Mouse (Mus musculus): Measurements from ENCODE around the gene Plxnc1. TPM values are rescaled to one million over a fixed set of nuclear protein-coding genes. Genes with fewer than 3 reads are reported as not detected.

Plxnc1 gene
- total RNA-seq (2021): 1 to 10 TPM; 1.6 to 9.1 TPM
- long read RNA-seq, experiment 1, partial matches to known transcripts: 0 of 1 reads
- long read RNA-seq, experiment 1, other reads (novel, unspliced or antisense): 1 of 1 reads
- long read RNA-seq, experiment 2, partial matches to known transcripts: 0 of 1 reads
- long read RNA-seq, experiment 2, other reads (novel, unspliced or antisense): 1 of 1 reads

DNA sequence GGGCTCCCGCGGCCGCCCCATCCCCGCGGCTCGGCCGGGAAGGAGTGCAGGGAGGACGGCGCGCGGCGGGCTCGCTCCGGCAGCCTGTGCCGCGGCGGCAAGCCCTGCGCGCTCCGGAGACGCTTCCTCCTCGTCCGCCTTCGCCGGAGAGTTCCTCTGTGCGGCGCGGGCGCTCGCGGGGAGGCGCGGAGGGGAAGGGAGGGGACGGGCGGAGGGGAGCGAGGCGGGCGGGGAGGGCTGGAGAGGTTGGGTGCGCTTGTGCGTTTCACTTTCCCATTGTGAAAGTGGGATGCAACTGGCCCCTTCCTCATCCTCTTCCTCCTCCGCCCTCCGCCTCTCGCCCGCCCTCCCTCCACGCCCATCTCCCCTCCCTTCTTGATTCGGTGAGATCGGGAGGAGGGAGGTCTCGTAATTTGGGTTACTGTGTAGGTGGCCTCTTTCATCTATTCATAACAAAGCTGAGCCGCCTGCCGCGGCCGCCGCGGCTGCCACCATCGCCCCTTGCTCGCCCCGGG lies at the start of gene Plxnc1:
Gene Plxnc1 (minus strand): TSS at position 145 of the 515 bp plus-strand sequence.
- DNase-seq (ENCODE audit: low spot score in 2 of 2): peak in 1 of 2 experiments; percentile 58

DNA sequence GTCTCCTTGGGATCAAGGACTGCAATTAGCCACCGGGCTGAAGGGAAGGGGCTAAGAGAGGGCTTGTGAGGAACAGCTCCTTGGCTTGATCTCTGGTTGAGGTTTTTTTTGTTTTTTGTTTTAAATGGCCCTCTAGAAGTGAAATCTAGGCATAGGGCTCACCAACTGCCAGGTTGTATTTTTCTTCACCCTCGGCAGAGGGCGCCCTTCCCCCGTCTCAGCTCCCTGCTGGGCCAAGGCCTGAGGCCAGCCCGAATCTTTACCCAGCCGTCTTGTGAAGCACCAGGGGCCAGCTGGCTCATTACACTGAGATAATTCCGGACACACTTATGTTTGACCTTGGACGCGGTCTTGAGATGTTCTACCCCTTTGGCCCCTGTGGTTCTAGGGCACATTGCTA lies 47.5 kb upstream of the Plxnc1 start:
- DNase-seq (ENCODE audit: low spot score in 2 of 2): peak; percentile 80 to 85

DNA sequence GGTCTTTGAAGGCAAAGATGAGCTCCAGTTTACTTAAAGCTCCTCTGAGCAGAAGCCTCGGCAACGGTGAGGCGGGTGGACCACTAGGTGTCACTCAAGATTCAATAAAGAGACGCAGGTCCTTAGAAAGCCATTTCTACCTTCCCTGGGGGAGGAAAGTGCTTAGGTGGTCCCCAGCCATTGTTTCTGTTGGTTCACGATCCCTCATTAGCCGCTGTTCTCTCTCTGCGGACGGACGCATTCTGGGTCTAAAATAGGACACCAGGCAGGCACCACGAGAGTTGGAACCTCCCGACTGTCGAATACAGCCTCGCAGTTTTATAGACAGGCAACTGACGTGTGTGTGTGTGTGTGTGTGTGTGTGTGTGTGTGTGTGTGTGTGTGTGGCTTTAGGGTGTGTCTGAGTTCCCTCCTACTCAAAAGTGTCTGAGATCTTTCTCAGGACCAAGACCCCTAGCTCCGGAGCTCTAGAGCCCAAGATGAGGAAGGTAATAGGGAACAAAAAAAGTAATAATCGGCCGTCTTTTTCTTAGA lies 47.0 kb upstream of the Plxnc1 start:
- DNase-seq (ENCODE audit: low spot score in 2 of 2): peak; percentile 37 to 46

DNA sequence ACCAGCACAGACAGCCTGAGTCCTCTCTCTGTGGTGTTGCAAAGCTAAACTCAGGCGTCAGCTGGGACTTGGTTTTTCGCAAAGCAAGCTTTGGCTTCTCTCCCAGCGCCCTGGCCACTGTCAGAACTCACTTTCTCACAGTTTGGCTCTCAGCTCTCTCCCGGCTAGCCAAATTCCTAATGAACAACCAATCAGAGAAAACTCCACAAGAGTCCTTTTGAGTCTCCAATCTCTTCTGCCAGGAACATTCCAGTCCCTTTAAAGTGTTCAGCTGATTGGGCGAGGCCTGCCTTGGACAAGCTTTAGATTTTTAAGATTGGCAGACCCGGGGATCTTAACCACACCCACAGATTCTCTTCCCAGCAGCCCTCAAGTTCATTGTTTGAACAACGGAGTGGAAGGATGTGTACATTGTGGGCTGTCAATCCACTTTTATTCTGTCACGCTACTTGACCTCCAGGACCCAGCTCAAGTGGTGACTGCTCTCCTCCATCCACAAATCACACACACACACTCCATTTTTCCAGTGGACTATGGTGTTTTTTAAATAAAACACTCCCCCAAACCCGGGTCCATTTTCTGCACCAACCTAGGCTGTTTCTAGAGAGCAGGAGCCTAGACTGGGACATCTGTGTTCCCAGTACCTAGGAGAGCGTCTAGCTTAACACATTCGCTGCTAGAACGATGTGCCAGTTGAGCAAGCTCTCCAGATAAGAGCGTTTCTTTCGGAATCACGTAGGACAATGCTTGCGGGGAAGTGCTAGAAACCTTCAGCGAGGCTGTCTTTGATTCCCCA lies 46.3 kb upstream of the Plxnc1 start:
- peak in 1 of 2 experiments; percentile 41 for DNase-seq (ENCODE audit: low spot score in 2 of 2)

DNA sequence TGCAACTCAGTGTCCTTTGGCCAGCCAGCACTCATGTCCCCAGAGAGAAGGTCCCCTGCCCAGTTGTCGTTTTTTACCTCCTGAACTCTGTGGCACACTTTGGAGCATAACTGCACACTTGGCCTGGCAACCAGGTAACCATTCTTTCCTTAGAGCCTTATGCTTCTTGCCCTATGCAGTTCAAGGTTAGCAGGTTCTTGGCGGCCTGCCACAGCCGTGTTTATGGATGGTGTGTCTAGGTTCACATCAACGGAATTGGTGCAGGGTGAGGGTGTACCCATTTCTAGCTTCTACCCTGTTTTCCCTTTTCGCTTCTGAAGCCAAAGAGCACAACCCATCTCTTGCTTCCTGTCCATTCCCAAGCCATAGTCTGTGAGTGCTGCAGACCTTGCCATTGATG lies 44.7 kb upstream of the Plxnc1 start:
- DNase-seq (ENCODE audit: low spot score in 2 of 2): no peak

DNA sequence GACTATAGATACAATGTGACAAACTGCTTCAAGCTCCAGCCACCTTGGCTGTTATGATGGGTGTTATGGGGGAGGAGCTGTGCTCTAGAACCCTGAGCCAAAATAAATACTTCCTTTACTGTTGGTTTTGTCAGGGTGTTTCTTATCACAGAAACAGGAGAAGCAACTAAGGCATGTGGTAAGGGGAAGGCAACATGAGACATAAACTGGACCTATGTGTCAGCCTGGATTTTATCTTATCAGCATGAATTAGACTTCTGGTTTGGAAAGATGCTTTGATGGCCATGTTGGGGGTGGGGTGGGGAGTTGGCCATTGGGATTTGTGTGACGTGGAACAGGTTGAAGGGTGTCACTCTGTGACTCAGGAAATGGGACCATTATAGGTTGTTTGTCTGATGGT lies 40.5 kb upstream of the Plxnc1 start:
- DNase-seq (ENCODE audit: low spot score in 2 of 2): no peak

DNA sequence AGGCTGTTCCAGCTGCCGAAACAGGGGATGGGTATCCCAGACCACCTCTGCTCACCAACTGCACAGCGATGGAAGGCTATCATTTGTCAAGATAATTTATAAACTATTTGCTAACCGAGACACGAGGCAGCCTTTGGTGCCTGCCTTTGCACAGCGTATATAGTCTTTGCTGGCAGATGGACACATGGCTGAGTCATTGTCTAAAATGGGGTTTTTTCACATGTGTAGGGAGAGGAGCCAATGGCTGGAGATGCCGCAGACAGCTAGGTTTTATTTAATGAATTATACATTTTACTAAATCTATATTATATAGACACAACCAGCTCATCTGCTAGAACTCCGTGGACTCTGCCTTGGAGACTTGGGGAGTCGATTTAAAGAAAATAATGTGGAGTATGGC lies 37.9 kb upstream of the Plxnc1 start:
- DNase-seq (ENCODE audit: low spot score in 2 of 2): no peak

DNA sequence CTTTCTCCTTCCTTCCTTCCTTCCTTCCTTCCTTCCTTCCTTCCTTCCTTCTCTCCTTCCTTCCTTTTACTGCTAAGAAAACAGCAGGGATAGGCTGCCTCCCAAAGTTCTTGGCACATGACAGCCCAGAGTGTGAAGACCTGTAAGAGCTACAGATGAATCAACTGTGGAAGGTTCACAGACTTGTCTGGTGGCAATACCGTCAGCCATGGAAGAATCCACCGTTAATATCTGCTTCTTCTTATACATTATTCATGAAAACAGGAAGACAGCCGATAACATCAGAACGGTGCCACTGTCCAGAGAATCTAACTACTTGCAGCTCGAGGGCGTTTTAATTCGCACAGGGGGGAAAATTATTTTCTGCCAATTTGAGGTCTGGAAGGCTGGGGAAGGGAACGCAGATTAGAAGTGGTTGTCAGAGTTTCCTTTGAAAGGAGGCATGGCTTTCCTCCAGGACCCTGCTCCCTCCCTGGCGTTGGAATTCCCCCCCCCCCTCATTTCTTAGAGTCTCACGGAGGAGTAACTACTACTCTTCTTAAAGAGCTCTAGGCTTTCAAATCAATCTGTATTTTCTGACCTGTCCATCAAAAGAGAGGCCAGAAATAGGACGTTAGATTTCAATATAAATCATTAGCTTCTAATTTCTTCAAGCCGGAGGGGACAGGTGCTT lies 37.0 kb upstream of the Plxnc1 start:
- no peak for DNase-seq (ENCODE audit: low spot score in 2 of 2)

DNA sequence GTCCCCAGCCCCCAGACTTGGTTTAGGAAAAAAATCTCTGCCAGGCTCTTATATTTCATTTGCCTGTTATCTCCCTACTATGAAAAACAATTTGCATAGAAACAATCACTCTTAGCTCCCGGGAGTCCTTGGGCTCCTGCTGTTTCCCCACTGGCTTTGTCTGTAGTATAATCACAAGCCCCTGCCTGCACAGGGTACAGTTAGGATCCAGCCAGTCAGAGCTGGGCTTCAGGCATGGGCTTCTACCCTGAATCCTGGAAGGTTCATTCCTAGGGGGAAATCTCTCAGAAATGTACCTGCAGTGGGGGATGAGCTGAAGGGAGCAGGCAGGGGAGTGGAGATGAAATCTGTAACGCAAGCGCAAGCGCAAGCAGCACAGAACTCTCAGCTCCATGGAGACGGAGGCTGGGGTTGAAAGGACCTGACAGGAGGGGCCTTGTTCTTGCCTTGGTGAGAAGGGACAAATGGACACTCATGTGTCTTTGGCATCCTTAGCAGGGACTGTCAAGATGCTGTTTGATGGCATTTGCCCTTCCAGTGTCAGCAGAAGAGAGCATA lies 33.7 kb upstream of the Plxnc1 start:
- no peak for DNase-seq (ENCODE audit: low spot score in 2 of 2)

DNA sequence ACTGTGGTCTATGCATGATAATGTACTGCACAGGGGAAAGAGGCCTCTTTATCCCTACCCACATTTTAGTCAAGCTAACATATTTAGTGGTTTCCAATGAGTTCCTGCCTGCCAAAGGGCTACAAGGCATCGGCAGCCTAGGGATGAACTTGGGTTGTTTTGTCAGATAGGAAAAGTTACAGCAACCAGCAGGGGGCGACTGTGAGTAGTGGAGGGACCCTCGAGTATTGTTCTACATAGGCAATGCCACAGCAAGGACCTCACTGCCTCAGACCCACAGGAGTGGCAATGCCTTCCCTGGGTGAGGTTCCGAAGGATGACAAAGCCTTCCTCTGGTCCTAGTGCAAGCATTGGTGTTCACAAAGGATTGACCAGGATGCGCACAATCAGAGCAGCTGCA lies 31.7 kb upstream of the Plxnc1 start:
- DNase-seq (ENCODE audit: low spot score in 2 of 2): peak in 1 of 2 experiments; percentile 31

DNA sequence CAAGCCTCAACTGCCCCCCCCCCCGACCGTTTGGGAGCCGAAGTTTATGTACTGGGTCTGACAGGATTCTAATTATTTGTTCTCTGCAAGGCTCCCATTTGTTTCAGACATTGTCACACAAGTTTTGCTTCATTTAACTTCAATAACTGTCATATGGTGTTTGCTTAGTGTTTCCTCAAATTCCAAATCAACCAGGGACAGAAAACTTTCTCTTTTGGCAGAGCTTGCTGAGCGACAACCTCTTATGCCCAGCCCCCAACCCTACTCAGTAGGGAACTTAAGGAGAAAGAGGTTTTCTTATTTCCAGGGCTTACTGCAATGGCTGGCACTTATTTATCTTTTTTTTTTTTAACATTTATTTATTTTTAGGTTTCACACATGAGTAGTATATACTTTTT lies 30.5 kb upstream of the Plxnc1 start:
- DNase-seq (ENCODE audit: low spot score in 2 of 2): no peak

DNA sequence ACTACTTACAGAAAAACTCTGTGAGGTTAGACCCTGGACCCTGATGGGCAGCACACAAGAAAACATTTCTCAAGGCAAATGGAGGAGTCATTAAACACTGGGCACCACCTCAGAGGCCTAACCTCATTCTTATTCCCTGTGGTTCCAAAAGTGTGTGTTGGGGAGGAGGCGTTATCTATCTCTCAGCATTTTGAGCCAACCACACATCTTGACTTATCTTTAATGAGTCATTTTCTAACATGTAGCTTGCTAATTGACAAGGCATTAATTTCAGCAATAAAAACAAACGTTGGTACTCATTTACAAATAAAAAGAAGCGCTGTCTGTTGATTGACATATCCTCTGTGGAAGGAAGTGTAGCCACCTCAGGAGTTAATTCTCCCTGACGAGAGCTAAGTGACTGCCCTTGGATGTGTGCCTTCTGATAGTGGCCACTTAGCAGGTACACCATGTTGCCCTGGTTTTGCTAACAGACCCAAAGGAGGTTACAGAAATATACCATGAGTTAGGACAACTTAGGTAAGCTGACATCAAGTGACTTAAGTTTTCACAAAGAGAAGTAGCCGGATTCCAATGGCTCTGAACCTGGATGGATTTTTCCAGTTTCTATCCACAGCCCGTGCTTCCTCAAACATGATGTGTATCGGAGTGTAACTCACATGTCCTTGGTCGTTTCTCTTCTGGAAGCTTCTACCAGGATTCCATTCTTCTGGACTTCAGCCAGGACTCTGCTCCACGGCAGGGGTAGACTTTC lies 29.9 kb upstream of the Plxnc1 start:
- no peak for DNase-seq (ENCODE audit: low spot score in 2 of 2)

DNA sequence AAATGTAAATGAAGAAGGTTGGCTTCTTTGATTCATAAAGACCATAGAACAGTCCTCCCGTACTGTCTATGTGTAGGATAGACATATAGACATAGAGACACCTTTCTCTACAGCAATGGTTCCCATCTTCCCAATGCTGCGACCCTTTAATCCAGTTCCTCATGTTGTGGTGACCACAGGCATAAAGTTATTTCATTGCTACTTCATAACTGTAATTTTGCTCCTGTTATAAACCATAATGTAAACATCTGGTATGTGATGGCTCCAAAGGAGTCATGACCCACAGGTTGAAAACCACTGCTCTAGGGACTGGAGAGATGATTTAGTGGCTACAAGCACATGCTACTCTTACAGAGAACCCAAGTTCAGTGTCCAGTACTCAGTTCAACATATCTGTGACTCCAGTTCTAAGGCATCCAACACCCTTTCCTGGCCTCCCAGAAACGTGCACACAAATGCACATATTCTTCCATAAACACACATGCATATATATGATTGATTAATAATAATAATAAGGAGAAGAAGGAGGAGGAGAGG lies 27.1 kb upstream of the Plxnc1 start:
- DNase-seq (ENCODE audit: low spot score in 2 of 2): no peak

DNA sequence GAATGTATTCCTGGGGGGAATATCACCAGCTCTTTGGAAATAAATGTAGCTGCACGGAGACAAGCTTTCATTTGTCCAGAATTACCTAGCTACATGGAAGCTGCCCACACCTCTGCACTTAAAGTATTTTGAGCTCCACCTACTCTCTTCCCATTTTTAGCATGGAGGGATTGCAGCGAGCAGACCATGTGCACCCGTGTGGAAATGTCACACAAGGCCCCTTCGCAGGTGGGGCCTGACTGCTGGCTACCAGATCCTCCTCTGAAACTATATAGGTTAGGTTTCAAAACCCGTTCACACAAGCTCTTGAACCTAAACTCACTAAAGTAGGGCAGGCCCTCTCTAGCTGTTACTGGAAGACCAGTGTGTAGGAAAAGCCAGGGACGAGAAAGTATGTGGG lies 25.6 kb upstream of the Plxnc1 start:
- DNase-seq (ENCODE audit: low spot score in 2 of 2): no peak

DNA sequence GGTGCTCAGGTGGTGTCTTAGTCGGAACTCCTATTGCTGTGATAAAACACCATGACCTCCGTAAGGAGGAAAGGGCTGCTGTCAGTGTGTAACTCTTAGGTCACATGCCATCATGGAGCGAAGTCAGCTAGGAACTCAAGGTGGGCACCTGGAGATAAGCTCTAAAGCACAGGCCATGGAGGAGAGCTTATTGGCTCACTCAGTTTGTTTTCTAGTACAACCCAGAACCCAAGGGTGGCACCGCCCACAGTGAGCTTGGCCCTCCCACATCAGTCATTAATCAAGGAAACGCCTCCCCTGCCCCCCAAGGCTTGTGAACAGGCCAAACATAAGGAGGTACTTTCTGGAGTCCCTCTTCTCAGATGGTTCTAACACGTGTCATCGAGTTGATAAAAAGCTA lies 22.8 kb upstream of the Plxnc1 start:
- no peak for DNase-seq (ENCODE audit: low spot score in 2 of 2)

DNA sequence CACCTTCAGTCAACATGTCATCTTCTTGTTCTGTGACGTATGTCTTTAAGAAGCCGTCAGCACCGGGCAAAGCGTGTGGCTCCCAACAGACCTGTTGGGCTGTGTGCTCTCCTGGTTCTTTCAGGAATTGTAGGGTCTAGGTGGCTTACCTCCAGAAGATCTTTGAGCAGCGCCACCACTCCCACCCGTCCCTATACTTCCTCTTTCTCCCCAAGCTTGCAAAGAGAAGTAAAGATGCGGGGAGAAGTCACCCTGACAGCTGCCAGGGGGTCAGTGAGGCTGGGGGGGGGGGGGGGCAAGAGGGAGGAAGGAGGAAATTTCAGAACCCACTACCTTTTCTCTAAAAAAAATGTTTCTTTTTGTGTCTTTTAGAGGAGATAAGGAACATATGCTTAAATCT lies 22.2 kb upstream of the Plxnc1 start:
- DNase-seq (ENCODE audit: low spot score in 2 of 2): no peak

DNA sequence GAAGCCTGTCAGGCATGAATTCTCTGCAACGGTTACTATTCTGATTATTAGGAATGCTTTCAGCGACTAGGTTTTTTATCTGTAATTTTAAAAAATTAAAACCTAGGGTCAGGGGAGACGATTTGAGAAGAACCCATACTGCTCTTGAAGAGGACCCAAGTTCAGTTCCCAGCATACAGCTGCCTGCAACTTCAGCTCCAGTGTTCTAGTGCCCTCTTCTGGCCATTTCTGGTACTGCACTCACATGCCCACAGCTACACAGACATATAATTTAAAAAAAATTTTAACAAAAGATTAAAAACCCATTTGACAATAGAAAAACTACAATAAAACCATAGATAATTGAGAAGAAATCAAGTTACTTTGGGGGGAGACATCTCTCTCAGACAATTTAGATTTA lies 20.5 kb upstream of the Plxnc1 start:
- no peak for DNase-seq (ENCODE audit: low spot score in 2 of 2)

DNA sequence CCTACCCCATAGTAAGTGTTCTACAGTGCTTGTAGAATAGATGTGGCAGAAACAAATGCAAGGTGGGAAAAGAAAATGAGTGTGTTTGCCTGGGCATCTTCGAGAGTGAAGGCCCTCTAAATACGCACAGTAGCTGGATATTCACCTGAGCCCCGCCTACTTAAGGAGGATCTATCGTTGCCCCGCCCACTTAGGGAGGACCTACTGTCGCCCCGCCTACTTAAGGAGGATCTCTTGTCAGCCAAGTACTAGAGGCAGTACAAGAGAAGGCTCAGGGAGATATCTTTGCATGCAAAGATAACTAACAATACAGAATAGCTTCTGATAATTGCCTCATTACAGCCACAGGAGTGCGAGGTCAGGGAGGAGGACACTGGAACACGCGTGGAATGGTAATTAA lies 17.4 kb upstream of the Plxnc1 start:
- DNase-seq (ENCODE audit: low spot score in 2 of 2): no peak

DNA sequence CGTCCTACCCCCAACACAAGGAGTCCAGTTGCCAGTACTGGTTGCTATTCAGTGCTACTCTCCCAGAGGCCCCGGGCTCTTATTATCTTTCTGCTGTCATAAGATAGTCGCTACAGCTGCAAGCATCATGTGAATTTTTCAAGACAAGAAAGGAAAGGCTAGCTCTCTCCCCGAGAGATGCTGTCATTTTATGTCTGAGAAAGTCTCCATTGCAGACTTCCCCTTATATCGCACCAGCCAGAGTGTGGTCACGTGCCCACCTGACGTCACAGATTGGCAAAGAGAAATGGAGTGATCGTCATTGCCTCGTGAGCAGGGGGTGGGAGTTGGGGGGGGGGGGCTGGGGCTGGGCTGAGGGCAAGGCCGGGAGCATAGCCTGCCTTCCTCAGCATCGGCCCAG lies 16.6 kb upstream of the Plxnc1 start:
- no peak for DNase-seq (ENCODE audit: low spot score in 2 of 2)

DNA sequence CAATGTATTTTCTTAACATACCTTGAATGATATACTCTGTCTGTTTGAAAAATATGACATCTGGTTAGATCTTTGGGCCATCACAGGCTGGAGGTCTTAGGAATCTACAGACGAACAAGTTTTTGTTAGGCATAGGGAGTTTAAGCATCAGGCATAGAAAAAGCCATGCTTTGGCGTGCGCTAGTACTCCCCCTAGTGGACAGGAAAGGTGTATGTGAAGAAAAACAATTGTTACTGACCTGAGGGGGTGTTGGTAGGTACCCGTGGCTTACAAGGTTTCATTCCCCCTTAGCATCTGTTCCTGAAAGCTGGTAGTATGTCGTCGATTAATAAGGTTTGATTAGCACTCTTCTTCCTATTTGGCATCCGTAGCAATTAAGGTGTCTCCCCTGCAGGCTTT lies 13.7 kb upstream of the Plxnc1 start:
- peak; percentile 31 to 38 for DNase-seq (ENCODE audit: low spot score in 2 of 2)

DNA sequence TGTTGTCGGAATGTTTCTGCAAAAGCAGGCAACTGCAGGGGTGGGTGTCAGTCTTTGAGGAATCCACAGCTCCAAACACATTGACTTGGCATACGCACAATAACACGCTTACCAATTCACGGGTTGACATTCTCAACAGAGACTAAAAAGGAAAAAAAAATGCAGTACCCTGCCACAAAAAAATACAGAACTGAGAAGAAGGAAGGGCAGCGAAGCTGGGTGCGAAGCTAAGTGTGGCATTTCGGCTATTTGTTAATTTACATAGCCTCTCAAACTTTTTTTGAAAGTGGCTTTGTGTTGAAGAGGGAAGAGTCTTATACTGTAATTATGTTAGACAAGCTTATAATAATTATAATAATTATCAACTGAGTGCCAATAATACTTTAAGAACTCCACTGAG lies 13.1 kb upstream of the Plxnc1 start:
- DNase-seq (ENCODE audit: low spot score in 2 of 2): no peak

All from adrenal gland, adult 18-20 months (tissue).